Mouse (Mus musculus) CH12.LX (cell line): ENCODE results near the gene Mest. TPM values are rescaled to one million over a fixed set of nuclear protein-coding genes. Genes with fewer than 3 reads are reported as not detected.
A peak's percentile ranks its signal among the peaks of the same experiment; 100 is the strongest.

Experiments
- DNase-seq: peaks from one replicate; pipeline ENCODE4 v3.0.0-alpha.2; 2013; ENCODE audit errors: extremely low read depth
- H3K27ac ChIP-seq: 2 replicates; pipeline ENCODE4 v1.5.1; 2012; ENCODE audit warnings: low read depth, mild to moderate bottlenecking, control low read depth, moderate library complexity; ENCODE audit not compliant: insufficient read depth
- H3K27me3 ChIP-seq: replicated peaks from 2 replicates; pipeline ENCODE3; 2012; ENCODE audit warnings: inconsistent platforms
- H3K36me3 ChIP-seq, 2 experiments: replicated peaks in 1 of 2; 2 replicates each; pipeline versions ENCODE3 to v1.6.1; 2012; ENCODE audit warnings: inconsistent platforms in 1 of 2, low read length in 1 of 2, mild to moderate bottlenecking in 1 of 2, mixed read lengths in 1 of 2, moderate library complexity in 1 of 2; ENCODE audit not compliant: control insufficient read depth in 1 of 2, insufficient read depth in 1 of 2
- H3K4me1 ChIP-seq, 2 experiments: 2 replicates each; pipeline ENCODE4 v1.6.1; 2012; ENCODE audit warnings: inconsistent platforms in 1 of 2, moderate library complexity in 1 of 2; ENCODE audit not compliant: insufficient read depth in 2 of 2, control insufficient read depth in 1 of 2
- H3K4me2 ChIP-seq: 2 replicates; pipeline ENCODE4 v1.6.1; 2012; ENCODE audit warnings: low read depth, mild to moderate bottlenecking, control low read depth; ENCODE audit not compliant: poor library complexity, insufficient read depth, severe bottlenecking
- H3K4me3 ChIP-seq, 3 experiments: fragments of 150-350 bp in 1 of 3; sonication (generic) in 1 of 3; replicated peaks in 1 of 3; 2 replicates each; pipeline versions ENCODE3 to v1.5.1; 2011 to 2012; ENCODE audit warnings: low read depth in 2 of 3, low read length in 2 of 3, mild to moderate bottlenecking in 2 of 3, moderate library complexity in 2 of 3, control low read depth in 1 of 3, improper control_type of control experiment in 1 of 3, inconsistent platforms in 1 of 3, mixed read lengths in 1 of 3; ENCODE audit not compliant: poor library complexity in 1 of 3
- H3K79me2 ChIP-seq: replicated peaks from 2 replicates; pipeline ENCODE4 v1.6.1; 2012; ENCODE audit warnings: mild to moderate bottlenecking, moderate library complexity; ENCODE audit not compliant: control insufficient read depth, poor library complexity, insufficient read depth, severe bottlenecking; ENCODE audit errors: extremely low read depth
- H3K9ac ChIP-seq: 2 replicates; pipeline ENCODE4 v1.6.1; 2012; ENCODE audit warnings: low read depth, mild to moderate bottlenecking, control low read depth, moderate library complexity; ENCODE audit not compliant: insufficient read depth
- H3K9me3 ChIP-seq: replicated peaks from 2 replicates; pipeline ENCODE3; 2012; ENCODE audit warnings: low read length, inconsistent platforms, mixed read lengths
- BHLHE40 ChIP-seq: IDR thresholded peaks from 2 replicates; pipeline ENCODE4 v1.6.1; 2011; ENCODE audit warnings: mild to moderate bottlenecking, low read depth, low read length, improper control_type of control experiment
- CHD1 ChIP-seq: IDR thresholded peaks from 2 replicates; pipeline ENCODE4 v1.6.1; 2012; ENCODE audit warnings: low read depth, low read length, improper control_type of control experiment, inconsistent platforms
- CTCF ChIP-seq, 2 experiments: IDR thresholded peaks in 1 of 2; conservative IDR thresholded peaks in 1 of 2; 2 replicates each; pipeline ENCODE4 v1.5.1; 2011 to 2012; ENCODE audit warnings: low read depth in 2 of 2, low read length in 2 of 2, improper control_type of control experiment in 1 of 2, inconsistent platforms in 1 of 2, mild to moderate bottlenecking in 1 of 2, moderate library complexity in 1 of 2
- E2F4 ChIP-seq: IDR thresholded peaks from 2 replicates; pipeline ENCODE4 v1.6.1; 2011; ENCODE audit warnings: low read depth, low read length, improper control_type of control experiment; ENCODE audit not compliant: insufficient replicate concordance
- ELF1 ChIP-seq: IDR thresholded peaks from 2 replicates; pipeline ENCODE4 v1.6.1; 2014; ENCODE audit warnings: low read depth, mild to moderate bottlenecking, inconsistent platforms, low read length, improper control_type of control experiment
- ETS1 ChIP-seq: conservative IDR thresholded peaks from 2 replicates; pipeline ENCODE4 v1.6.1; 2012; ENCODE audit warnings: low read depth, mild to moderate bottlenecking, inconsistent platforms, low read length, improper control_type of control experiment, moderate library complexity
- MAFK ChIP-seq: IDR thresholded peaks from 2 replicates; pipeline ENCODE4 v1.6.1; 2011; ENCODE audit warnings: low read length, improper control_type of control experiment; ENCODE audit not compliant: insufficient replicate concordance
- MEF2A ChIP-seq: IDR thresholded peaks from 2 replicates; pipeline ENCODE4 v1.6.1; 2014; ENCODE audit warnings: low read depth, mild to moderate bottlenecking, inconsistent platforms, low read length, improper control_type of control experiment, borderline replicate concordance
- MYC ChIP-seq: IDR thresholded peaks from 2 replicates; pipeline ENCODE4 v1.6.1; 2011; ENCODE audit warnings: low read depth, mild to moderate bottlenecking, improper control_type of control experiment, low read length
- NRF1 ChIP-seq: IDR thresholded peaks from 2 replicates; pipeline ENCODE4 v1.6.1; 2014; ENCODE audit warnings: low read depth, mild to moderate bottlenecking, inconsistent platforms, low read length, improper control_type of control experiment, moderate library complexity
- PAX5 ChIP-seq: IDR thresholded peaks from 2 replicates; pipeline ENCODE4 v1.6.1; 2012; ENCODE audit warnings: low read length, inconsistent platforms, mixed read lengths
- POLR2A ChIP-seq: IDR thresholded peaks from 2 replicates; pipeline ENCODE4 v1.6.1; 2011; ENCODE audit warnings: low read depth, mild to moderate bottlenecking, improper control_type of control experiment, low read length
- RAD21 ChIP-seq: IDR thresholded peaks from 2 replicates; pipeline ENCODE4 v1.6.1; 2011; ENCODE audit warnings: low read depth, mild to moderate bottlenecking, low read length, improper control_type of control experiment, moderate library complexity
- RCOR1 ChIP-seq: conservative IDR thresholded peaks from 2 replicates; pipeline ENCODE4 v1.6.1; 2012; ENCODE audit warnings: low read depth, mild to moderate bottlenecking, inconsistent platforms, low read length, improper control_type of control experiment
- TBP ChIP-seq: conservative IDR thresholded peaks from 2 replicates; pipeline ENCODE4 v1.6.1; 2011; ENCODE audit warnings: low read depth, low read length, improper control_type of control experiment
- TCF12 ChIP-seq: IDR thresholded peaks from 2 replicates; pipeline ENCODE4 v1.6.1; 2014; ENCODE audit warnings: low read depth, mild to moderate bottlenecking, inconsistent platforms, low read length, improper control_type of control experiment
- ZC3H11A ChIP-seq: IDR thresholded peaks from 2 replicates; pipeline ENCODE4 v1.6.1; 2012; ENCODE audit warnings: low read depth, mild to moderate bottlenecking, inconsistent platforms, low read length, improper control_type of control experiment
- ZKSCAN1 ChIP-seq: IDR thresholded peaks from 2 replicates; pipeline ENCODE4 v1.6.1; 2012; ENCODE audit warnings: low read depth, inconsistent platforms, low read length, improper control_type of control experiment, borderline replicate concordance
- ZMIZ1 ChIP-seq: IDR thresholded peaks from 2 replicates; pipeline ENCODE4 v1.6.1; 2012; ENCODE audit warnings: low read depth, mild to moderate bottlenecking, inconsistent platforms, low read length, improper control_type of control experiment
- dilution Hi-C: fragments of 300-500 bp; cut with MboI; formaldehyde crosslinking; loops from 2 replicates; pipeline ENCODE4 v1.14.3; 2020; ENCODE audit warnings: low sequenced_read_pairs; ENCODE audit not compliant: extremely low pct_unique_long_range_greater_than_20kb, extremely low pct_ligation_motif_present
- in situ Hi-C: fragments of 300-500 bp; cut with MboI; formaldehyde crosslinking; loops from 3 replicates; pipeline ENCODE4 v1.14.3; 2019; ENCODE audit warnings: low sequenced_read_pairs, low pct_ligation_motif_present, low pct_unique_long_range_greater_than_20kb, mixed read lengths
- polyA plus RNA-seq: library from polyadenylated mRNA; unstranded; fragments of >175 nt; gene quantifications from 2 replicates; pipeline ENCODE4 v1.2.1, GENCODE M21; 2012; ENCODE audit warnings: low read depth; ENCODE audit not compliant: insufficient read length
- total RNA-seq, 2 experiments: library from RNA; depleted of rRNA; stranded (reverse); fragments of 300-350 nt in 1 of 2; fragments of >200 nt in 1 of 2; gene quantifications; 2 replicates each; pipeline ENCODE4 v1.2.3; 2012 to 2014

Mest gene
- total and polyA plus RNA-seq, 3 experiments = 0.13 TPM; not detected in 2

DNA sequence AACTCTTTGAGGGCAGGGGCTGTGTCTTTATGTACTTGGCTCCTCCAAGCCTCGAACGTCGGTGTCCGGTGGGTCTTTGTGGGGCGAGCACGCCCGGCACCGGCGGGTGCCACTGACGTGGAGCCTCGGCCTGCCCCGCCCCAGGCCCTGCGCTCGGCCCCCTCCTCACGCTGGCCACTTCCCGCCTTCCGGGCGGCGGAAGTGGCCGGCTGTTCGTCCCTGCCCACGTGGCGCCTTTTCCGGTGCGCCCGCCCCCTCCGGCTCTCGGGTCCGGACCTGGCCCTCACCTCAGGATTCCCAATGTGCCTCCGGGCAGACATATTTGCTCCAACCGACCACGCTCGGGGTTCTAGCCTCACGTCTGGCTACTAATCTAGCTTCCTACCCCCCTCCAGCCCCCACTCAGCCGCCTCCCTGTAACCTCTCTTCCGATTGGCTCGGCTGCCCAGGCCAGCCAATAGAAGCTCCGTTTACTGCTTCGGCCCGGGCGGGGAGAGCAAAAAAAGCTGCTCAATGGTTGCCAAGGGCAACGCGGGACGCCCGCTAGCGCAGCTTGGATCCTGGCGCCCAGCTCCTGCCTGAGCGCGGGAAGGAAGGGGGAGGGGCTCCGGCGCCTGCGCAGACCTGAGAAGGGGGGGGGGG lies 29.9 kb upstream of the Mest start, which contains the start of gene Cep41 (continued):
- TF ChIP-seq CTCF (conservative IDR thresholded peaks at IDR 0.05 in 1 of 2, IDR thresholded peaks at IDR 0.05 in 1 of 2; ENCODE audit: low read depth in 2 of 2, low read length in 2 of 2) (no peak), ZC3H11A (no peak), E2F4 (0 out of 2 replicates have a peak, but pooled peaks have one; percentile 47), RCOR1 (no peak), MYC (peak; percentile 85; the same call in 1 of the 2 replicates), ETS1 (no peak), TCF12 (peak; percentile 47; the same call in 1 of the 2 replicates), CHD1 (no peak), ZMIZ1 (peak; percentile 54; the same call in 1 of the 2 replicates), PAX5 (no peak), BHLHE40 (peak; percentile 36; the same call in 1 of the 2 replicates), ZKSCAN1 (no peak), NRF1 (peak; percentile 85), ELF1 (peak; percentile 87), MEF2A (peak; percentile 44; the same call in 1 of the 2 replicates), MAFK (no peak), RAD21 (no peak)

DNA sequence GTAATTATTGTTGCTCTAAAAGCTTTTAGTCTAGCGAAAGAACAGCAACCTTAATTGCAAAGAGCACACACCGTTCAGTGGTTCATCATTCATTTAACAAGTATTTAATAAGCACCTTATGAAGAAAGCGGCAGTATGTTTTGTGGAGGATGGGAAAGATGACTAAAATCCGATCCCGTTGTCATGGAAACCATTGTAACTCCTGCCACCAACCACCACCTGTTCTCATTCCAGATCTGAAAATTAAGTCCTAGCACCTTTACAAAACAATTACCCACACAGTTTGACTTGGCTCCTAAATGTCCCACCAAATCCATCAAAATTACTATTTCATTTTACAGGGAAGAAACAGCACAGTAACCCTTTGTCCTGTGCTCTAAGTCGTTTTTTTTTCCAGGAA lies 29.1 kb upstream of the Mest start:
- Histone ChIP-seq H3K9me3 (no peaks in the 10 kb centered on the region), H3K4me2 (peak overlapping the region; percentile 58), H3K27ac (no peak overlapping the region), H3K36me3 (no peaks in the 10 kb centered on the region), H3K4me1 (peaks cover 3 to 21% of the 10 kb centered on the region in 2 experiments), H3K79me2 (no peaks in the 10 kb centered on the region), H3K9ac (peak overlapping the region; percentile 13; the same call in 1 of the 2 replicates), H3K4me3 (peak overlapping the region; percentile 47 to 72 (median 66)), H3K27me3 (no peaks in the 10 kb centered on the region)
- peak; percentile 34 for DNase-seq
- dilution Hi-C loops = no loop called here
- in situ Hi-C loops = no loop called here
- no peak for TF ChIP-seq POLR2A
- 0 out of 2 replicates have a peak, but pooled peaks have one; percentile 15 for TF ChIP-seq TBP
- TF ChIP-seq, all 38 proteins: peak for 1
